Mouse (Mus musculus): ENCODE results near the gene Shisa3.

DNA sequence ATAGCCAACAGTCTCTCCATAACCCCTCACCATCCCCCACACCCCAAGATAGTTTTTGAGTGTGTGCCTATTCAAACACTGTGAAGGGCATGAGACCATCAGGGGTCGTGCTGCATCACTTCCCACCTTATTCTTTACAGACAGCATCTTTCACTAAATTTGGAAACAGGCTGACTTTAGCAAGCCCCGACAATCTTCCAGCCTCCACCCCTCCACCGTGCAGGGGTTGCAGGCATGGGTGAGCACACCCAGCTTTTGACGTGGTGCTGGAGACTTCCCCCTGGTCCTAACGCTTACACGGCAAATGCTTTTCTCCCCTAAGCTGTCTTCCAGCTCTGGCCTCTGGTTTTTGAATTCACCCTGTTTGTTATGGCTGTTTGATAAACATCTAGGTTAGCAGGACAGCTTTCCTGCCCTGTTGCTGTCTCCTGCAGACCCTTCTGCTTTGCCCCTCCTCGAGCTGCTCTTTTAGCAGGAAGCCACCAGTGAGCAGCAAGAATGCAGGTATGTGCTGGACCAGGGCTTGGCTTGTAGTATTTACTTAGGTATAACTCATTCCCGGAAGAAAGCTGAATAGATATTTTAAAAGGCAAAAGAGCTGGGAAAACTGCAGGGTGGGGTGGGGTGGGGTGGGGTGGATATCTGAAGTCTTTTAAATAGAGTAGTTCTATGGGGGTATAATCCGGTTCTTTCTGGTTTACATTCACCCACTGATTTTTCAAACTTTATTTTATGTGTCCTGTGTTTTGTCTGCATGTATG is 20.7 kb downstream of the Shisa3 start:
- TF ChIP-seq GATA1 (IDR thresholded peaks at IDR 0.05; ENCODE audit: borderline replicate concordance, low read length) (no peak), CTCF (IDR thresholded peaks at IDR 0.05; ENCODE audit: low read depth, low read length) (no peak)
